Mouse (Mus musculus) colon, adult 2 months (tissue): ENCODE measurements around the gene Olfr1294. TPM values are rescaled to one million over a fixed set of nuclear protein-coding genes. Genes with fewer than 3 reads are reported as not detected.

Experiments
- polyA plus RNA-seq: library from polyadenylated mRNA; depleted of rRNA; stranded (reverse); fragments of >200 nt; gene quantifications from 2 replicates; pipeline ENCODE4 v1.2.3, GENCODE M21; 2012; rRNA removed

Olfr1294 gene
- not detected in 2 replicates for polyA plus RNA-seq

DNA sequence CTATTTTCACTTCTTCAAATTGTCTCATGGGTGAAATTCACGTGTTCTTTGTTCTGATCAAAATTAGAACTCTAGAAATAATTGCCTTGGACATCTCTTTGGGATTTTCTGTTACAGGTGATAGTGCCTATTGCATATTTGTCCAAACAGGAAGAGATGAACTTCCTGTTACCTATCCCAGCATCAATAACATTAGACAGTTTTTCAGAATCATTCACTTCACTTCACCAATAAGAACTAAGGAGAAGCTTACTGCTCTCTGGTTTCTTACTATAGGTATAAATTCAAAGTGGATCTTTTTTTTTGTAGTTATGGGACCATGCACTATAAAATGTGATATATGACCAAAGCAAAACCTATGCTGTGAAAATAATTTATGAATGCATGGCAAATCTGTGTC lies at the start of gene Olfr1294:
Olfr1294 (minus strand) TSS at position 101 of the 400 bp plus-strand sequence.

DNA sequence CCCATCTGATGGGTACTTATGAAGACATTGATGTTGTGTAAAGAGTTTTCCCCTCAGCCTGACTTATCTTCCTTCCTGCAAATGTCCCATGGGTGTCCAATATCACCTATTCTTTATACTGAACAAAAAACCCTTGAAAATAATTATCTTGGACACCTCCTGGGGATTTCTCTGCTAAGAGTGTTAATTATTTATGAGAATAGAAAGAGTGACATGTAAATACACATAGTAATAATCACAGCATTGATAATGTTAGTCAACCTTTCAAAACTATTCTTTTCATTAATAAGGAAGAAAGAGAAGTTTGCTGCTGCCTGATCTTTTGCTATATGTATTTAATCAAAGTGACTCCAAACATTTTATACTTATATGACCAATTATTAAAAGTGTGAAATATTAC lies 29.5 kb upstream of the Olfr1294 start, which contains the start of gene Olfr1295:
Olfr1295 (minus strand) TSS at position 101 of the 400 bp plus-strand sequence.

DNA sequence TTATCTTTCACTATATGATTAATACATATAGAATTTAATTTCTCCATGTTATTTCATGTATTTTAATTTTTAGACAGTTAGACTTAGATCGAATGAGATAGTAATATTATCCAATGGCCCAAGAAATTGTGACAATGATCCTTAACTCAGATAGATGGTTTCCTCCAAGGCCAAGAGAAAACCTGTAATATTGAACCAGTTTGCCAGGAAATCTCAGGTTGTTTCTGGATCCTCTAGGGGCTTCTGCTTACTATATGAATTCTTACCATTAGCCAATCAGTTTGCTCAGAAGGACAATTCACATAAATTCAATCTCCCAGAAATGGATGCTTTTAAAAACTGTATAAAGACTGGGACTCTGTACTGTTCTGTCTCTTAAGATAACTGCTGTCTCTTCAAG lies 15.2 kb downstream of the Olfr1294 start, which contains the start of gene Olfr1293-ps:
Olfr1293-ps (plus strand) TSS at position 301 of the 400 bp plus-strand sequence.

DNA sequence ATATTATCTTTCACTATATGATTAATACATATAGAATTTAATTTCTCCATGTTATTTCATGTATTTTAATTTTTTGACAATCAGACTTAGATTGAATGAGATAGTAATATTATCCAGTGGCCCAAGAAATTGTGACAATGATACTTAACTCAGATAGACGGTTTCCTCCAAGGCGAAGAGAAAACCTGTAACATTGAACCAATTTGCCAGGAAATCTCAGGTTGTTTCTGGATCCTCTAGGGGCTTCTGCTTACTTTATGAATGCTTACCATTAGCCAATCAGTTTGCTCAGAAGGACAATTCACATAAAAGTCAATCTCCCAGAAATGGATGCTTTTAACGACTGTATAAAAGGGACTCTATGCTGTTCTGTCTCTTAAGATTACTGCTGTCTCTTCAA lies 43.2 kb downstream of the Olfr1294 start, which contains the start of gene Olfr1291-ps1:
Olfr1291-ps1 (plus strand) TSS at position 301 of the 400 bp plus-strand sequence.

DNA sequence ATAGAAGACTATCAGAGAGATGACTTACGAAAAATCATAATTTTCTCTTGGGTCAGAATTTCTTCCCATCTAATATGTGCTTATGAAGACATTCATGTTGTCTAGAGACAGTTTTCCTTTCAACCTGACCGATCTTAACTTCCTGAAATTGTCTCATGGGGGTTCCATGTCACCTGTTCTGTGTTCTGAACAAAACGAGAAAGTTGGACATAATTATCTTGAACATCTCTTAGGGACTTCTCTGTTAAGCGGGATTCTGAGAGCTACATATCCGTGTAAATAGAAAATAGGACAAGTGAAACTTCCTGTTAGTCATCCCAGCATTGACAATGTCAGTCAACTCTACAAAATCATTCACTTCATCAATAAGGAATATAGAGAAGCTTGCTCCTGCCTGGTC lies 46.4 kb downstream of the Olfr1294 start, which contains the start of gene Olfr1290:
Olfr1290 (minus strand) TSS at position 101 of the 400 bp plus-strand sequence.

Other genes starting within 250 kb of the Olfr1294 start
- not detected in 2 replicates for gene Olfr1279, start 239.7 kb downstream of the Olfr1294 start, polyA plus RNA-seq
- gene Olfr1280, start 226.3 kb downstream of the Olfr1294 start, polyA plus RNA-seq: not detected in 2 replicates
- not detected in 2 replicates for gene Olfr1281, start 213.8 kb downstream of the Olfr1294 start, polyA plus RNA-seq
- gene Olfr1282, start 204.2 kb downstream of the Olfr1294 start, polyA plus RNA-seq: not detected in 2 replicates
- gene Olfr1283, start 173.5 kb downstream of the Olfr1294 start, polyA plus RNA-seq: not detected in 2 replicates
- not detected in 2 replicates for gene Olfr1284, start 164.8 kb downstream of the Olfr1294 start, polyA plus RNA-seq
- gene Olfr1286, start 117.2 kb downstream of the Olfr1294 start, polyA plus RNA-seq: not detected in 2 replicates
- gene Olfr1287, start 91.1 kb downstream of the Olfr1294 start, polyA plus RNA-seq: not detected in 2 replicates
- gene Olfr1288, start 66.2 kb downstream of the Olfr1294 start, polyA plus RNA-seq: not detected in 2 replicates
- not detected in 2 replicates for gene Olfr1289, start 59.5 kb downstream of the Olfr1294 start, polyA plus RNA-seq
- gene Olfr1290, start 46.5 kb downstream of the Olfr1294 start, polyA plus RNA-seq: not detected in 2 replicates
- gene Olfr1291-ps1, start 43.1 kb downstream of the Olfr1294 start, polyA plus RNA-seq: not detected in 2 replicates
- not detected in 2 replicates for gene Olfr1293-ps, start 15.1 kb downstream of the Olfr1294 start, polyA plus RNA-seq
- not detected in 2 replicates for gene Olfr1295, start 29.4 kb upstream of the Olfr1294 start, polyA plus RNA-seq
- gene Olfr1297, start 86.2 kb upstream of the Olfr1294 start, polyA plus RNA-seq: not detected in 2 replicates
- gene Olfr1298, start 108.9 kb upstream of the Olfr1294 start, polyA plus RNA-seq: not detected in 2 replicates
- not detected in 2 replicates for gene Olfr1299, start 121.1 kb upstream of the Olfr1294 start, polyA plus RNA-seq
- not detected in 2 replicates for gene Olfr1301, start 210.7 kb upstream of the Olfr1294 start, polyA plus RNA-seq
- gene Olfr1302, start 237.1 kb upstream of the Olfr1294 start, polyA plus RNA-seq: not detected in 2 replicates